Mouse (Mus musculus): Measurements from ENCODE around the gene Dennd6a. TPM values are rescaled to one million over a fixed set of nuclear protein-coding genes. Genes with fewer than 3 reads are reported as not detected.

Dennd6a gene
- total RNA-seq (2023): 10 to 100 TPM; 16.5 to 17.9 TPM

DNA sequence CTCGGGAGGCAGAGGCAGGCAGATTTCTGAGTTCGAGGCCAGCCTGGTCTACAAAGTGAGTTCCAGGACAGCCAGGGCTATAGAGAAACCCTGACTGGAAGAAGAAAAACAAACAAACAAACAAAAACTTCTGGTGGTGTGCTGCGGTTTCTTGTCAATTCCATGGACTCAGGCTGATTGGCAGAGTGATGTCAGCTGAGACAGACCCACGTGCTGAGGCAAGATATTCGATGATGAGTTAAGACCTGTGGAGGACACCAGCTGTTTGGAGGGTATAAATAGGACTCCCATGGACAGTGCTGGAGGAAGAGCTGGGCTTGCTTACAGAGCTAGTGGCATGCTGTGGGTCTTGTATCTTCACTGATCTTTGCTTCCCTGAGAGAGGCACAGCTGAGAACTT is at the start of gene Dennd6a:
Gene Dennd6a, plus strand, starts transcription at position 301 of the 400 bp plus-strand sequence.

DNA sequence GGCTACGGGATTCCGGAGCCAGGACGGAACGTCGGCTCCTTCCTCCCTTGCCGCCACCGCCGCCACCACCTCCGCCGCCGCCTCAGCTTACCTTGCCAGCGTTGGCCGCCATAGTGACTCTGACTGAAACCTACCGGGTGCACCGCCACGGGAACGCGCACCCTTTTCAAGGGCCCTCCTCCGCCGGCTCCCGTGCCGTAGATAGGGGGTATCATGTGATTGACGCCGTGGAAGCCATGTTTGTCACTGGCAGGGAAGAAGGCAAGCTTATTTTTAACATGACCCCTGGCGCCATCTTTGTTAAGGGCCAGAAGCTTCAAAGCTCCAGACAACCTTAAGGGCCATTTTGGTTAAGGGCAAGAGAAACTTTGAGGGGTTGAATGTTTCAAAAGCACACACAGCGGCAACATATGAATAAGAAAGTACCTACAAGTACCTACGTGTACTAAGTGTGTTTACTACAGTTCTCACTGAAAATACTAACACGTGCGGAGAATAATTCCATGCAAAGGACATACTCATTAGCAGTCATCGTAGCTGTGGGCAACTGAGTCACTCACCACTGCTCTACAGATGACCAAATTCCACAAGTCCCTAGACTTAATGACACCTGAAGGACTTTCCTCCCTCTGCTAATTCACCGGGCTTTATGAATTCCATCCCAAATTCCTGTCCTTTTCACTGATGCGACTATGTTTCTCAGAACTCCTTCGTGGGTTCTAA is 38.7 kb upstream of the Dennd6a start, which contains the start of gene Slmap:
Gene Slmap, minus strand, starts transcription at position 175 of the 723 bp plus-strand sequence.

DNA sequence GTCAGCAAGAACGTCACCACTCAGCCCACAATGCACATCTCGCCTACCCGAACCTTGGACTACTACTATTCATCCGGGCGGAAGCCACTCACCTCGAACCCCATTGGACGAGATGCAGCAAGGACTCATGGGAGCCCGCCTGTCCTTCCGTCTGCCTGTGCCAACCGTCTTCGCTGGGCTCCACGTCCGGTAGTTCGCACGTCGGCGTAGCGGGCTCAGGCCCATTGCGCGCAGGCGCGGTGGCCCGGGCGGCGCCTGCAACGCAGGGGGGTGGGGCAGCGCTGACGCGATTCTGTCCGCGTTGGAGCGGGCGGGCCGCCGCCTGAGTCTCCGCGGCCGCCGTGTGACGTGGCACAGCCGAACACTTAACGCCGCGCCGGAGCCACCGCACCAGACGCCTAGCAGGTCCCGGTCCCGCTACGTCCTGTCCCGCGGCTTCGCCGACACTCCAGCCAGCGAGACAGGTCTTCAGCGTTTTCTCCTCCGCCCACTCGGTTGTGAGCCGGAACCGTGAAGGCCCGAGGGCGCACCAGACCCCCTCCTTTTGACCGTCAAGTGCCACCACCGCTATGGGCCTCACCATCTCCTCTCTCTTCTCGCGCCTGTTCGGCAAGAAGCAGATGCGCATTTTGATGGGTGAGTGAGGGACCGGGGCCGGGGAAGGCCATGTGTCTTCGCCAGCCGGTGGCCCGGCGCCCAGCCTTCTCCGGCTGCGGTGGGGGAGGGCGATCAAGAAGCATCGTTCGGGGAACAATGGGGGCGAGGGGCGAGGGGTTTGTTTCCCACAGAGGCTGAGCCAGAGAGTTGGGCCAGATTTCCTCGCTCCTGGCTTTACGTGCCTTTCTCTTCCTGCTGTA is 64.4 kb downstream of the Dennd6a start, which contains the start of gene Arf4:
Gene Arf4, plus strand, starts transcription at position 224 of the 857 bp plus-strand sequence.

DNA sequence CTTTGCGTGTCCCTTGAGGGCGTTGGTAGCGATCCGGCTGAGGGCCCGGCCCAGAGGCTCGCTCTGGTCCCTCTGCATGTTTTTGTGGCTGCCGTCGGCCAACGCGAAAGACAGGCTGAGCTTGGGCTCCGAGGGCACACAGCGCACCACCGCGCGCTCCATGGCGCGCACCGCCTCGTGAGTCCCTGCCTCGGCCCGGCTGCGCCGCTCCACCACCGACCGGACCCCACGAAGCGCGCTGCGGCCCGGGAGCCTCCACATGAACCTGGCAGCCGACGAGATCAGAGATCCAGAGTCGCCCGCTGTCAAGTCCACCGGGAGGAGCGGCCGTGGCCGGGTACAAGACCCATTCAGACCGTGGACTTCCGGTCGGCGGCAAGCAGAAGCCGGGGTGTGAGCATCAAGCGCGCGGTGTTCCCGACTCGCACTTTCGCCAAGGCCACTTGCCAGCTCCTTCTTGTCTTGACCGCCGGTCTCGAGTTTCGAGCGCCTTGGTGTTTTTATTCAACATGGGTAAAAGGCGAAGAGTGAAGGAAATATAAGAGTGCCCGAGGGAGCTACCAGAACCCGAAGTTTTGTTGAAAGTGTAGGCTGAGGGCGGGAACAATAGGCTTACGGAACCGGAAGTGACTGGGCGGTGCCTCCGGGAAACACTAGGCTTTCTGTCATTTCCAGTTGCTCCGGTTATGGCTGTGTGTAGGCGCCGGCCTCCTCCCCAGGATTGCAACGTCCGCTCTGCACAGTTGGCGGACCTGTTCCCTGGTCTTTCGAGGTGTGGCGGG is 95.8 kb downstream of the Dennd6a start, which contains the start of gene Pde12:
Gene Pde12, minus strand, starts transcription at position 592 of the 782 bp plus-strand sequence.

Other genes starting within 250 kb of the Dennd6a start
- gene Slmap, start 38.9 kb upstream of the Dennd6a start, total RNA-seq (2023): 10 to 100 TPM; 88.8 to 89.4 TPM
- gene Arf4, start 64.2 kb downstream of the Dennd6a start, total RNA-seq (2023): 100 to 1,000 TPM; 191 to 196 TPM
- 1 to 10 TPM; 6.5 to 6.7 TPM for gene Pde12, start 96.0 kb downstream of the Dennd6a start, total RNA-seq (2023)
- under 1 TPM in 1 of 2 experiments, not detected in 1; 0.04 TPM for gene Dnah12, start 119.4 kb downstream of the Dennd6a start, total RNA-seq (2023)